Mouse (Mus musculus) liver, postnatal 0 days (tissue): Measurements from ENCODE around the gene Nkx1-2.

Experiments used
- CTCF ChIP-seq: sonication (generic); IDR thresholded peaks from 2 replicates; pipeline ENCODE4 v1.5.1; 2016; ENCODE audit warnings: antibody characterized with exemption, low read depth
- EP300 ChIP-seq: IDR thresholded peaks from 2 replicates; pipeline ENCODE4 v1.6.1; 2016; ENCODE audit warnings: antibody characterized with exemption, low read depth, mild to moderate bottlenecking

GRCm38 (mm10) chr7:132631313-132631712 lies 31.9 kb upstream of the Nkx1-2 start:
- TF ChIP-seq CTCF (no peak), EP300 (no peak)
